Mouse (Mus musculus) midbrain, embryonic 15.5 days (tissue): ENCODE measurements around the gene Gm9844. TPM values are rescaled to one million over a fixed set of nuclear protein-coding genes. Genes with fewer than 3 reads are reported as not detected.

ENCODE experiments used
- ATAC-seq: fragments of 200-750 bp; cut with Nextera tagmentation; replicated peaks from 2 replicates; pipeline ENCODE4 v1.8.0; 2017; ENCODE audit warnings: moderate TSS enrichment
- H3K27ac ChIP-seq: fragments of 300-500 bp; sonication (generic); 2 replicates; pipeline ENCODE4 v1.5.1; 2015; ENCODE audit warnings: mild to moderate bottlenecking, inconsistent platforms
- H3K27me3 ChIP-seq: fragments of 300-500 bp; sonication (generic); replicated peaks from 2 replicates; pipeline ENCODE4 v1.6.1; 2015; ENCODE audit warnings: inconsistent platforms
- H3K36me3 ChIP-seq: fragments of 300-500 bp; sonication (generic); replicated peaks from 2 replicates; pipeline ENCODE4 v1.6.1; 2015; ENCODE audit warnings: inconsistent platforms
- H3K4me1 ChIP-seq: fragments of 300-500 bp; sonication (generic); 2 replicates; pipeline ENCODE4 v1.6.1; 2015; ENCODE audit warnings: inconsistent platforms
- H3K4me2 ChIP-seq: fragments of 300-500 bp; sonication (generic); 2 replicates; pipeline ENCODE4 v1.6.1; 2015; ENCODE audit warnings: inconsistent platforms, mild to moderate bottlenecking, moderate library complexity
- H3K4me3 ChIP-seq: fragments of 300-500 bp; sonication (generic); 2 replicates; pipeline ENCODE4 v1.5.1; 2015; ENCODE audit warnings: mild to moderate bottlenecking, inconsistent platforms
- H3K9ac ChIP-seq: fragments of 300-500 bp; sonication (generic); 2 replicates; pipeline ENCODE4 v1.6.1; 2015; ENCODE audit warnings: mild to moderate bottlenecking, inconsistent platforms
- H3K9me3 ChIP-seq: fragments of 300-500 bp; sonication (generic); 2 replicates; pipeline ENCODE4 v1.6.1; 2016; ENCODE audit warnings: inconsistent platforms
- WGBS: fragments of 180-500 bp; shearing (Covaris S2); methylation state at CpG from one replicate; pipeline ENCODE4 v1.1.7; 2015; ENCODE audit warnings: mixed read lengths; 5-methylcytosine and 5-hydroxymethylcytosine counted together
- polyA plus RNA-seq: library from polyadenylated mRNA; unstranded; fragments of >200 nt; fragmentation: Nextera tagmentation; extraction: Ambion mirVana; gene quantifications from 2 replicates; pipeline ENCODE4 v1.2.1, GENCODE M21; 2015

Gene Gm9844
- polyA plus RNA-seq, 1 experiment from 2014 or later, result 34.5 TPM

DNA sequence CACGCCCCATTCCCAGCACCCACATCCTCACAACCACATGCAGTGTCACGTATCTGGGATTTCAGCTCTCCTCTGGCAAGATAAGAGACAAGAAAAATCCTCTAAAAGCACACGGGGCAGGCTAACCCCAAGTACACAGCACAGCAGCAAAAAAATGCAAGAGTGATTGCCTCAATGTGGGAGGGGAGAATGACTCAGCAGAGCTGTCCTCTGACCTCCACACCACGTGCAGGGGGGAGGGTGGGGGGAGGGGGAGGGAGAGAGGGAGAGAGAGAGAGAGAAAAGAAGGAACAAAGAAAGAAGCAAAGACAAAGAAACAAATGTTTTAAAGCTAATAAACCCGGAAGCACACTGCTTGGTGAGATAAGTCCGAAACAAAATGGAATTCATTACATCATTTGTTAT is 11.1 kb upstream of the Gm9844 start:
- WGBS, result 39% methylated on average over 6 of the region's 6 CpGs
- H3K9ac ChIP-seq, result no peak overlapping the region
- no peaks in the 10 kb centered on the region; the same call in 1 of the 2 replicates for H3K4me1 ChIP-seq
- no peaks in the 10 kb centered on the region for H3K36me3 ChIP-seq
- no peaks in the 10 kb centered on the region for H3K27me3 ChIP-seq
- H3K4me2 ChIP-seq, result no peak overlapping the region
- no peak overlapping the region for H3K27ac ChIP-seq
- H3K9me3 ChIP-seq, result no peaks in the 10 kb centered on the region
- H3K4me3 ChIP-seq, result no peak overlapping the region
- no peak for ATAC-seq

DNA sequence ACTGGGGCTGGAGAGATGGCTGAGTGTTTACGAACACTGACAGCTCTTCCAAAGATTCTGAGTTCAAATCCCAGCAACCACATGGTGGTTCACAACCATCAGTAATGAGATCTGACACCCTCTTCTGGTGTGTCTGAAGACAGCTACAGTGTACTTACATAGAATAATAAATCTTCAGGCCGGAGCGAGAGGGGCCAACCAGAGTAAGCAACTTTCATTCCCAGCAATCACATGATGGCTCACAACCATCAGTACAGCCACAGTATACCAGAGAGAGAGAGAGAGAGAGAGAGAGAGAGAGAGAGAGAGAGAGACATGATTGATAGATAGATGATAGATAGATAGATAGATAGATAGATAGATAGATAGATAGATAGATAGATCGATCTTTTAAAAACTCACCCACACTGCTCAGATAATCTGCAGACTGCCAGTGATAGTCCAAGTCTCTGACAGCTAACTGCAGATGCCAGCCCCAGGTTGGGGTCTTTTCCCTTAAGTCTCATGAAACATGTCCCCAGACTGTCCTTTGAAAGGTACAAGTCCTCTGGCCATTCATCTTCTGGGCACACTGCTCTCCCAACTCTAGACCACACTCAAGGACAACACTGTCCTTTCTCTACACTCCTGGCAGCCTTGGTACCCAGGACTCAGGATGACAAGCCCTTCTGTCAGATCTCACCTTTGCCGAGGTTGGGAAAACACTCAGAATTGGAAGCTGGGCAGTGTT is 10.3 kb upstream of the Gm9844 start:
- Histone ChIP-seq H3K4me3 (no peak overlapping the region), H3K4me2 (no peak overlapping the region), H3K9me3 (no peaks in the 10 kb centered on the region), H3K27ac (no peak overlapping the region), H3K9ac (no peak overlapping the region), H3K4me1 (no peaks in the 10 kb centered on the region; the same call in 1 of the 2 replicates), H3K27me3 (no peaks in the 10 kb centered on the region), H3K36me3 (no peaks in the 10 kb centered on the region)
- WGBS, result 86% methylated on average over 5 of the region's 5 CpGs
- ATAC-seq, result no peak

DNA sequence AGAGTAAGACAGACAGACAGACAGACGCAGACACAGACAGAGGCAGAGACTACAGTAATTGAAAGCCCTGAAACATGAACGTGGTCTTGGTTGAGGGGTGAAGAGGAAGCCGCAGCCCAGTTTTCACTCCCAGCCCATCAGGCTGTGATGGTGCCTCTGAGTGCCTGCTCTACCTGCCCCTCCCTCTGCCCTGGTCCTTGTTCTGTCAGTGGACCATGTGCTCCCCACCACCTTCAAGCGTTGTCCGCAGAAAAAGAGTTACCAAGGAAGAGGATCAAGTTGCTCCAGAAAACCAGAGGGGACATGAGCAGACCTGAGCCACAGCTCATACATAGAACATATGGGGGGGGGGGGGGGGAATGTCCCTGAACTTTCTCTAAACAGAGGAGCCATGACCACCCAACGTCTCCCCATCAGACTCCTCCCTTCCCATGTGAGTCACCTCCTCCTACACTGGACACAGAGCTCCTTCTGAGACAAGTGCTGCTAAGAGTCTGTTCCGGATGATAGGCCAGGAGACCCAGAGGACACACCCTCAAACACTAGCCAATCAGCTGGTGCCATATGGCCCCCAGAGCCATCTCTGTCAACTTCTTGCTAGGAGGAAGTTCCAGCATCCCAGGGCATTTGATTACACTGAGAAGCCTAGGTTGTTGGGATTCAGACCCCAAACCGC is 9.3 kb upstream of the Gm9844 start:
- Histone ChIP-seq H3K27me3 (no peaks in the 10 kb centered on the region), H3K4me3 (no peak overlapping the region), H3K36me3 (no peaks in the 10 kb centered on the region), H3K4me2 (no peak overlapping the region), H3K4me1 (no peaks in the 10 kb centered on the region; the same call in 1 of the 2 replicates), H3K9ac (no peak overlapping the region), H3K9me3 (no peaks in the 10 kb centered on the region), H3K27ac (no peak overlapping the region)
- ATAC-seq, result no peak
- 78% methylated on average over 6 of the region's 8 CpGs for WGBS

DNA sequence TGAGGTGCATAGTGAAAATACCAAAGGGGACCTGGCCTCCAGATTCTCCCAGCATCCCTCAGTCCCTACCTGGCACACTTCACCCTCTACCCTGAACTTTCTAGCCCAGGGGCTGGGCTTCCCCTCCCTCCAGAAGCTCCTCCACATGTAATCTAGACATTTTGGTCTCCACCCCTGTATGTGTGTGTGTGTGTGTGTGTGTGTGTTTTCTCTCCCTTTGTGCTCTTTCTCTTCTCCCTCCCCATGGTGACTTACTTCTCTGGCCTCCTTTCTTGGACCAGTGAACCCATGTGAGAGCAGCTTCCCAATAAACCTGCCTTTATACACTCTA is 8.8 kb upstream of the Gm9844 start:
- no peaks in the 10 kb centered on the region for H3K9me3 ChIP-seq
- H3K4me3 ChIP-seq, result no peak overlapping the region
- H3K27me3 ChIP-seq, result no peaks in the 10 kb centered on the region
- no peak overlapping the region for H3K9ac ChIP-seq
- H3K4me2 ChIP-seq, result no peak overlapping the region
- ATAC-seq, result no peak
- no peak overlapping the region for H3K27ac ChIP-seq
- H3K4me1 ChIP-seq, result no peaks in the 10 kb centered on the region; the same call in 1 of the 2 replicates
- no peaks in the 10 kb centered on the region for H3K36me3 ChIP-seq

DNA sequence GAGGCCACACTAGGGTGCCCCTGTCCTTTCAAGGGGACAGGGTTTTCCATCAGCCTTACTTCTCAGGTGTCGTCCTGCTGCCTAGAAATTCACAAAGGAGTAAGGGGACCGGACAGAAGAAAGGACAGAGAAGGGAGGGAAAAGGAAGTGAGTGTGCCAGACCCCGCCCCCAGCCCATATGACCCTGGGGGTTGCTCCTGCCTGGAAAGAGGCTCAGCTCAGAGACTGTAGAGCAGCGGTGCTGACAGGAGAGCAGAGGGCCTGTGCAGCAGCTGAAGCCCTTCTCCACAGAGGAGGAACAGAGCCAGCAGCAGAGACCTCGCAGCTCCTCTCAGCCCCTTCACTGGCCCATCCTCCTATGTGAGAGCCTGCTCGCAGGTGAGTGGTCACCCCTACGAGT is 8.3 kb upstream of the Gm9844 start:
- no peak for ATAC-seq
- 44% methylated on average over 7 of the region's 7 CpGs for WGBS
- H3K4me2 ChIP-seq, result no peak overlapping the region

DNA sequence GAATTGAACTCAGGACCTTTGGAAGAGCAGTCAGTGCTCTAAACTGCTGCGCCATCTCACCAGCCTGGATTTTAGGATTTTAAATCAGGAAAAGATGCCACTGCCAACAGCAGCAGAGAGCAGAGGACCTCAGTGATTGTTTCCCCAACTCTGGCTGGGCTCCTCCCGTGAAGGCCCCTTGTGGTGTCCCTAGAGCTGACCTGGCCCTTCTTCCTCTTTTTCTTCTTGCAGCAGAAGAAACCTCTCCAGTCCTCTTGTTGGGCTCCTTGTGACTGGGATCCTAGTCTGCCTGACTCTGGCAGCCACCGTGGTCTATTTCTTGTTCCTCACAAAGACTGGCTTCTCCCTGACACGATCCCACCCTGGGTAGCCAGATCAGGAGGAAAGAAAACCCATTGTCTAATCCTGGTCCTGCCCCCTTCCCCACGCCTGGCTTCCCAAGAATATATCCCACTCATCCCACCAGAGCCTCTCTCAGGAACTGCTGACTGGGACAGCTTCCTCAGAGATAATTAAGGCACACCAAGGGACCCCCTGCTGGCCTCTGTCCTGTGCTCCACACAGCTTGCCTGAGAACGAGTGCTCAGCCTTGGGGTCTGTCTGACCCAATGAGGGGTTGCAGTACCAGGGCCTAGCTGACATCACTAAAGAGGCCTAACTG is 5.4 kb upstream of the Gm9844 start:
- H3K4me2 ChIP-seq, result no peak overlapping the region
- no peaks in the 10 kb centered on the region for H3K36me3 ChIP-seq
- no peaks in the 10 kb centered on the region for H3K4me1 ChIP-seq
- no peak overlapping the region for H3K27ac ChIP-seq
- H3K9me3 ChIP-seq, result no peaks in the 10 kb centered on the region
- no peaks in the 10 kb centered on the region for H3K27me3 ChIP-seq
- ATAC-seq, result no peak
- H3K4me3 ChIP-seq, result no peak overlapping the region
- H3K9ac ChIP-seq, result no peak overlapping the region
- 33% methylated on average over 6 of the region's 6 CpGs for WGBS

More for the DNA sequence above, 8.3 kb upstream of the Gm9844 start:
- Histone ChIP-seq H3K9me3 (no peaks in the 10 kb centered on the region), H3K27me3 (no peaks in the 10 kb centered on the region), H3K9ac (no peak overlapping the region), H3K4me3 (no peak overlapping the region), H3K27ac (no peak overlapping the region), H3K36me3 (no peaks in the 10 kb centered on the region), H3K4me1 (no peaks in the 10 kb centered on the region; the same call in 1 of the 2 replicates)

DNA sequence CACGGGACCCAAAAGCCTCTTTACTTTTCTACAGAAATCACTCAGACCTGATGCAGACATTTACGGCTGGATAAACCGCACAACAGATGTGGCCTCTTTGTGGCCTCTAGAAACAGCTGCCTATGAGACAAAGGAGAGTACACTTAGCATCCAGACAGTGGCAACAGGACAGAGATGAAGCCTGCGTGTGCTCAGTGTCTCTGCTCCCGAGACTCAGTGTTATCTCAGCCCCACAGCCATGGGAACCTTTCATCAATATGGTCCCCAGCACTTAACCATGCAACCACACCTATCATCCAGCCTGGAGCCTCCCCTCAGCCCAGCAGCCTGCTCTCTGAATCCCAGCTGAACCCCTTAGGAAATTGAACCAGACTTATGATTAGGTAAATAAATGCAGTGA is 2.8 kb upstream of the Gm9844 start:
- Histone ChIP-seq H3K27ac (no peak overlapping the region), H3K4me2 (no peak overlapping the region), H3K4me1 (no peaks in the 10 kb centered on the region), H3K27me3 (no peaks in the 10 kb centered on the region), H3K36me3 (no peaks in the 10 kb centered on the region), H3K9me3 (no peaks in the 10 kb centered on the region), H3K4me3 (no peak overlapping the region), H3K9ac (no peak overlapping the region)
- no peak for ATAC-seq
- WGBS, result 77% methylated on average over 5 of the region's 5 CpGs

DNA sequence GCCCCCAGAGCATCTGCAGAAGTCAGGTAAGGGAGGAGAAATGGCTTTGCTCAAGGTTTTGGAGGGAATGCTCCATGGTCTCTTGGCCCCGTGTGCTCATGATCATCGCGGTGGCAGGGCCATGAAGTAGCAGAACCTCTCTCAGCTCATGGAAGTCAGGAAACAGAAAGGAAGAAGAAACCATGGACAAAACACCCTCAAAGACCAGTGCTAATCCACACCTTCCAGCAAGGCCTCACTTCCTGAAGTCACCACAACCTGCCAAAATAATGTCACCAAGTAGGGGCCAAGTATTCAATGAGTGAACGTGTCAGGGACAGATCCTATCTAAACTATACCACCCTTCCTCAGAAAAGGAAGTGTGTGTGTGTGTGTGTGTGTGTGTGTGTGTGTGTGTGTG is 840 bp downstream of the Gm9844 start:
- Histone ChIP-seq H3K27me3 (no peaks in the 10 kb centered on the region), H3K4me2 (no peak overlapping the region), H3K9ac (no peak overlapping the region), H3K9me3 (no peaks in the 10 kb centered on the region), H3K4me3 (no peak overlapping the region), H3K27ac (no peak overlapping the region), H3K4me1 (no peaks in the 10 kb centered on the region), H3K36me3 (no peaks in the 10 kb centered on the region)
- ATAC-seq, result no peak
- WGBS, result 92% methylated on average over 4 of the region's 4 CpGs

DNA sequence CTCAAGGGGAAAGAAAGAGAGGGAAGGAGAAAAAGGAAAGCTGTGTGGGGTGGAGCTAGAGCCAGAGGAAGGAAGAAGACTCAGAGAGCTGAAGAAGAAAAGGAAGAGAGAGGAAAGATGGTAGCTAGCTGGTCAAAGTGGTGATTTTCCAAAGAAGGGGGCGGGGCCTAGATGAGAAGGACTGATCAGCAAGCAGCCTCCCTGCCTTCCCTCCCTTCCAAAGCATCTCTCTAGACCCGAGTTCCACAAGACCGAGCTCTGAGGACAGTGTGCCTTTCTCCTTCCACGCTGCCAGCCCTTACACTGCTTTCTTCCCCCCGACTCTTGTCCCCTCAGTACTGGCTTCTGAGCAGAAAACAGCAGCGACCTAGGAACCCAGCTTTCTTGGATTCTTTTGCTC is 2.1 kb downstream of the Gm9844 start:
- no peaks in the 10 kb centered on the region for H3K27me3 ChIP-seq
- no peak overlapping the region for H3K4me3 ChIP-seq
- H3K4me2 ChIP-seq, result no peak overlapping the region
- H3K27ac ChIP-seq, result no peak overlapping the region
- no peaks in the 10 kb centered on the region for H3K36me3 ChIP-seq
- H3K9me3 ChIP-seq, result no peaks in the 10 kb centered on the region
- H3K9ac ChIP-seq, result no peak overlapping the region
- no peak for ATAC-seq
- WGBS, result 31% methylated on average over 6 of the region's 6 CpGs
- no peaks in the 10 kb centered on the region for H3K4me1 ChIP-seq

DNA sequence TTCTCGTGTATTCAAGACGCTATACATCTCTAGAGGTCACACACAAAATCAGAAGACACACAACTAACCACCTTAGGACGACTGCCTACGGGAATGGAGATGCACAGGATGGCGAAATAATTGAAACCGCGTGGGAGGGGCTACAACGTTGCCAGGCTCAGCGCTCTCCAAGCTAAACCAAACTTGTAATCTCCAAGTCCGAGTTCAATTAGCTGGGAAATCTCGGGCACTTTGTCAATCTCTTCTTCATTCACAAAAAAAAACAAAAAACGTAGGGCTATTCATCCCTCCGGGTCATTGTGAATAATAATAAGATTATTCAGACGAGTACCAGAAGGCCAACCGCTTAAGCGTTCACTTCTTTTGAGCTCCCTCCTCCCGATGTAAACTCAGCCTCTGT is 7.1 kb downstream of the Gm9844 start:
- no peaks in the 10 kb centered on the region for H3K9me3 ChIP-seq
- 0 out of 2 replicates have a peak, but pooled peaks cover 4% of the 10 kb centered on the region for H3K27me3 ChIP-seq
- no peak overlapping the region for H3K9ac ChIP-seq
- H3K36me3 ChIP-seq, result no peaks in the 10 kb centered on the region
- ATAC-seq, result no peak
- H3K4me2 ChIP-seq, result no peak overlapping the region
- H3K27ac ChIP-seq, result no peak overlapping the region
- WGBS, result 29% methylated on average over 17 of the region's 17 CpGs
- H3K4me1 ChIP-seq, result no peaks in the 10 kb centered on the region
- H3K4me3 ChIP-seq, result no peak overlapping the region

DNA sequence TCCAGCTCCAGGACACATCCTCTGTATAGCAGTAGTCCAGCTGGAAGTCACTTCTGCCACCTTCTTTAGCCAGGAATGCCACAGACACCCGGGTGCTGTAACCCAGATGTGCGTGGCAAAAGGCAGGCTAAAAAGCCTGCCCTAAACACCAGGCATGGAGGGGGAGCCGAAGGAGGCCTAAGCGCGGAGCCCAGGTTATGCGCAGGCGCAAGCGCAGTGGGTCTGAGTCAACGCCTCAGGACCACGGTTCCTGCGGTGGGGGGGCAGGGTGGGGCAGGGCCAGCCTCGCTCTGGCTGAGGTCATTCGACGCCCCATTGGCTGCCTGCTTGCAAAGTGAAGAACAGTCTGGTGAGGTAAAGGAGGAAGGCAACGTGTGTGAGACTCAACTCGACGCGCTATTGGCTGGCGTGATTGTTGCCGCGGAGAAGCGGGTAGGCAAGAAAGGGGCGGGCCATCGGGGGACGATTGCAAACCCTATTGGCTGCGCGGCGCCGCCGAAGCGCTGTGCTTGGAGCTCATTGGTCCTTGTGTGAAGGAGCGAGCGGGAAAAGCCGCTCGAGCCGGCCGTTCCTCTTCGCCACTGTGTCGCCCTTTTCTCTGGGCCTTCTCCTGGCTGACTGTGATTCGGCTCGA is 7.6 kb downstream of the Gm9844 start, which contains the start of the genes Lypd4 and Dmrtc2:
Lypd4 (minus strand) TSS at position 410 of the 634 bp plus-strand sequence.
Dmrtc2 (plus strand) TSS at position 526 of the 634 bp plus-strand sequence.
- Histone ChIP-seq H3K4me1 (no peaks in the 10 kb centered on the region), H3K9me3 (no peaks in the 10 kb centered on the region), H3K27me3 (0 out of 2 replicates have a peak, but pooled peaks cover 4% of the 10 kb centered on the region), H3K4me2 (no peak within 1 kb of the TSS; the same call in 1 of the 2 replicates), H3K36me3 (no peaks in the 10 kb centered on the region), H3K9ac (no peak within 1 kb of the TSS), H3K4me3 (no peak within 1 kb of the TSS), H3K27ac (no peak within 1 kb of the TSS)
- ATAC-seq, result 0 out of 2 replicates have a peak, but pooled peaks have one; percentile 45
- 51% methylated on average over 39 of the region's 41 CpGs for WGBS

DNA sequence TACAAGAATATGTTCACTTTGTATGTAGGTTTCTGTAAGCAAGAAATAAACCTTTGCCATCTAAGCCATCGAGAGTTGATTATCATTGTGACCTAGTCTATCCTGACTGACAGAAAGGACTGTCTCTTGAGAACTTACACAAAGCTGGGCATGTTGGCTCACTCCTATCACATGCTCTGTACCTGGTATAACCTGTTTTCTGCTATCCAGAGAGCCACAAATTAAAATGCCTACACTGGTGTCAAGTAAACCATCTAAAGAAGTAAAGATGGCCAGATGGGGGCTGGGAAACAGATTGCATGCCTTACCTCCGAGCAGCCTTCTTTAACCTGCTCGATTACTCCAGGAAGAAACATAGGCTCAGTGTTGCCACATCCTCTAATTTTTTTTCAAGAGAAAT is 15.6 kb downstream of the Gm9844 start:
- H3K4me3 ChIP-seq, result no peak overlapping the region
- no peak for ATAC-seq
- H3K9ac ChIP-seq, result no peak overlapping the region
- no peaks in the 10 kb centered on the region for H3K4me1 ChIP-seq
- H3K27me3 ChIP-seq, result no peaks in the 10 kb centered on the region
- H3K27ac ChIP-seq, result no peak overlapping the region
- H3K36me3 ChIP-seq, result no peaks in the 10 kb centered on the region
- H3K9me3 ChIP-seq, result no peaks in the 10 kb centered on the region
- H3K4me2 ChIP-seq, result no peak overlapping the region
- 82% methylated on average over 3 of the region's 3 CpGs for WGBS
